Mouse (Mus musculus) MEL (cell line): ENCODE measurements at regions not wholly inside any gene's neighbourhood (a gene's known extent, or its start where the extent isn't known, plus 50 kb on each side); places are given as distances from the start of the nearest gene placed in this dataset.

ENCODE experiments used
- DNase-seq: peaks from one replicate; pipeline ENCODE4 v3.0.0; 2011; ENCODE audit warnings: low read depth, low spot score
- H3K27ac ChIP-seq: 2 replicates; pipeline ENCODE4 v1.5.1; 2012; ENCODE audit warnings: low read depth, mild to moderate bottlenecking, control low read depth, low read length, moderate library complexity; ENCODE audit not compliant: control insufficient read depth
- H3K27me3 ChIP-seq, 2 experiments: fragments of 150-350 bp in 1 of 2; sonication (generic) in 1 of 2; 2 replicates each; pipeline ENCODE4 v1.6.1; 2012; ENCODE audit warnings: low read length in 2 of 2, mild to moderate bottlenecking in 2 of 2, improper control_type of control experiment in 1 of 2, moderate library complexity in 1 of 2; ENCODE audit not compliant: insufficient read depth in 2 of 2, control insufficient read depth in 1 of 2
- H3K36me3 ChIP-seq, 2 experiments: 2 replicates each; pipeline ENCODE4 v1.6.1; 2012 to 2014; ENCODE audit warnings: low read length in 2 of 2, improper control_type of control experiment in 1 of 2, inconsistent platforms in 1 of 2, mild to moderate bottlenecking in 1 of 2; ENCODE audit not compliant: insufficient read depth in 2 of 2, control insufficient read depth in 1 of 2
- H3K4me1 ChIP-seq, 2 experiments: fragments of 150-350 bp in 1 of 2; sonication (generic) in 1 of 2; 2 replicates each; pipeline ENCODE4 v1.6.1; 2012; ENCODE audit warnings: low read length in 2 of 2, improper control_type of control experiment in 1 of 2, mild to moderate bottlenecking in 1 of 2; ENCODE audit not compliant: insufficient read depth in 2 of 2, control insufficient read depth in 1 of 2
- H3K4me3 ChIP-seq, 2 experiments: fragments of 150-350 bp in 1 of 2; sonication (generic) in 1 of 2; 2 replicates each; pipeline ENCODE4 v1.5.1; 2012; ENCODE audit warnings: low read depth in 2 of 2, low read length in 2 of 2, mild to moderate bottlenecking in 2 of 2, moderate library complexity in 2 of 2, control low read depth in 1 of 2, improper control_type of control experiment in 1 of 2; ENCODE audit not compliant: control insufficient read depth in 1 of 2, insufficient read depth in 1 of 2
- H3K79me2 ChIP-seq: 2 replicates; pipeline ENCODE4 v1.6.1; 2012; ENCODE audit warnings: mild to moderate bottlenecking, low read length, moderate library complexity; ENCODE audit not compliant: control insufficient read depth, poor library complexity, insufficient read depth
- H3K9ac ChIP-seq: 2 replicates; pipeline ENCODE4 v1.6.1; 2012; ENCODE audit warnings: low read depth, mild to moderate bottlenecking, control low read depth, low read length, moderate library complexity; ENCODE audit not compliant: control insufficient read depth, poor library complexity, severe bottlenecking
- H3K9me3 ChIP-seq: fragments of 150-350 bp; sonication (generic); replicated peaks from 2 replicates; pipeline ENCODE4 v1.6.1; 2012; ENCODE audit warnings: mild to moderate bottlenecking, low read length, improper control_type of control experiment, moderate library complexity; ENCODE audit not compliant: insufficient read depth
- BHLHE40 ChIP-seq: IDR thresholded peaks from 2 replicates; pipeline ENCODE4 v1.6.1; 2012; ENCODE audit warnings: low read depth, mild to moderate bottlenecking, inconsistent platforms, low read length, improper control_type of control experiment, borderline replicate concordance
- CHD1 ChIP-seq: IDR thresholded peaks from 2 replicates; pipeline ENCODE4 v1.6.1; 2012; ENCODE audit warnings: low read depth, mild to moderate bottlenecking, inconsistent platforms, low read length, improper control_type of control experiment
- CHD2 ChIP-seq: IDR thresholded peaks from 2 replicates; pipeline ENCODE4 v1.6.1; 2011; ENCODE audit warnings: low read length, improper control_type of control experiment
- ELF1 ChIP-seq: IDR thresholded peaks from 2 replicates; pipeline ENCODE4 v1.6.1; 2014; ENCODE audit warnings: low read depth, mild to moderate bottlenecking, inconsistent platforms, low read length, improper control_type of control experiment, moderate library complexity
- ETS1 ChIP-seq: IDR thresholded peaks from 2 replicates; pipeline ENCODE4 v1.6.1; 2012; ENCODE audit warnings: low read depth, mild to moderate bottlenecking, inconsistent platforms, low read length, improper control_type of control experiment, moderate library complexity
- GABPA ChIP-seq: IDR thresholded peaks from 2 replicates; pipeline ENCODE4 v1.6.1; 2012; ENCODE audit warnings: low read depth, mild to moderate bottlenecking, inconsistent platforms, low read length, improper control_type of control experiment, moderate library complexity
- GATA1 ChIP-seq: IDR thresholded peaks from 2 replicates; pipeline ENCODE4 v1.6.1; 2011; ENCODE audit warnings: low read depth, low read length, improper control_type of control experiment
- KAT2A ChIP-seq: conservative IDR thresholded peaks from 2 replicates; pipeline ENCODE4 v1.6.1; 2012; ENCODE audit warnings: low read depth, low read length, improper control_type of control experiment, inconsistent platforms
- MAFK ChIP-seq: IDR thresholded peaks from 2 replicates; pipeline ENCODE4 v1.6.1; 2011; ENCODE audit warnings: low read depth, mild to moderate bottlenecking, low read length, improper control_type of control experiment, borderline replicate concordance
- MEF2A ChIP-seq: IDR thresholded peaks from 2 replicates; pipeline ENCODE4 v1.6.1; 2014; ENCODE audit warnings: low read depth, mild to moderate bottlenecking, inconsistent platforms, low read length, improper control_type of control experiment; ENCODE audit not compliant: poor library complexity, insufficient replicate concordance, severe bottlenecking; ENCODE audit errors: extremely low read depth
- MYC ChIP-seq: IDR thresholded peaks from 2 replicates; pipeline ENCODE4 v1.6.1; 2011; ENCODE audit warnings: low read depth, mild to moderate bottlenecking, low read length, improper control_type of control experiment, moderate library complexity
- NRF1 ChIP-seq: IDR thresholded peaks from 2 replicates; pipeline ENCODE4 v1.6.1; 2014; ENCODE audit warnings: low read depth, mild to moderate bottlenecking, inconsistent platforms, low read length, improper control_type of control experiment, moderate library complexity; ENCODE audit not compliant: poor library complexity, insufficient read depth, severe bottlenecking
- POLR2AphosphoS2 ChIP-seq: IDR thresholded peaks from 2 replicates; pipeline ENCODE4 v1.6.1; 2011; ENCODE audit warnings: low read length, improper control_type of control experiment
- POLR2AphosphoS5 ChIP-seq: IDR thresholded peaks from 2 replicates; pipeline ENCODE4 v1.6.1; 2012; ENCODE audit warnings: low read depth, borderline replicate concordance, mild to moderate bottlenecking, inconsistent platforms, low read length, moderate library complexity, mixed read lengths
- RAD21 ChIP-seq: IDR thresholded peaks from 2 replicates; pipeline ENCODE4 v1.6.1; 2011; ENCODE audit warnings: mild to moderate bottlenecking, low read depth, low read length, improper control_type of control experiment
- RCOR1 ChIP-seq: IDR thresholded peaks from 2 replicates; pipeline ENCODE4 v1.6.1; 2012; ENCODE audit warnings: low read depth, mild to moderate bottlenecking, inconsistent platforms, low read length, improper control_type of control experiment
- SIN3A ChIP-seq: IDR thresholded peaks from 2 replicates; pipeline ENCODE4 v1.6.1; 2012; ENCODE audit warnings: low read length, improper control_type of control experiment, inconsistent platforms
- TAL1 ChIP-seq: IDR thresholded peaks from 2 replicates; pipeline ENCODE4 v1.6.1; 2012; ENCODE audit warnings: mild to moderate bottlenecking, inconsistent platforms, low read length, moderate library complexity, mixed read lengths
- TCF12 ChIP-seq: IDR thresholded peaks from 2 replicates; pipeline ENCODE4 v1.6.1; 2014; ENCODE audit warnings: low read depth, mild to moderate bottlenecking, inconsistent platforms, low read length, improper control_type of control experiment, moderate library complexity
- USF1 ChIP-seq: IDR thresholded peaks from 2 replicates; pipeline ENCODE4 v1.6.1; 2014; ENCODE audit warnings: low read depth, mild to moderate bottlenecking, inconsistent platforms, low read length, improper control_type of control experiment, moderate library complexity
- USF2 ChIP-seq, 2 experiments: IDR thresholded peaks; 2 replicates each; pipeline ENCODE4 v1.6.1; 2011 to 2012; ENCODE audit warnings: improper control_type of control experiment in 2 of 2, low read length in 2 of 2, borderline replicate concordance in 1 of 2, inconsistent platforms in 1 of 2, low read depth in 1 of 2, mild to moderate bottlenecking in 1 of 2; ENCODE audit not compliant: insufficient read depth in 1 of 2
- ZKSCAN1 ChIP-seq: IDR thresholded peaks from 2 replicates; pipeline ENCODE4 v1.6.1; 2012; ENCODE audit warnings: low read depth, mild to moderate bottlenecking, inconsistent platforms, low read length, improper control_type of control experiment, moderate library complexity

DNA sequence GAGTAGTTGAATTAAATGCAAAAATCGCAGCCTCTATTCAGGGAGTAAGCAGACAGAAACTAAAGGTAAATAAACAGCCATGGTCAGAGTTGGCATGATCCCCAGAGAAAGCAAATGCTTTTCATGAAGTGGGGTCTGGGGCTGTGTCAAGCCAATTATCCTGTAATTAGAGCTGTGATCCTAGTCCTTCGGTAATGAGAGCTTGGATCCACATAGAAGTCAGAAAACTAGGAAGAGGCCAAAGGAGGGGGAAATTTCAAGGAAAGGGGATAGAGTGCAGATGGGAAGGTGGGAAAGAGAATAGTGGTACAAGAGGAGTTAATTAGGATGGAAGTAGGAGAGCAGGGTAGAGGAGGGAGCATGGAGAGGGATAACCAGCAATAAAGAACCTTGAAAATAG is 809.3 kb downstream of the Epha4 start:
- H3K9ac ChIP-seq = no peak overlapping the region
- TF ChIP-seq CHD1 (no peak), SIN3A (no peak), ETS1 (no peak), ZKSCAN1 (no peak), RAD21 (no peak), RCOR1 (no peak), CHD2 (no peak), TCF12 (no peak), MAFK (no peak), BHLHE40 (no peak), MYC (no peak), GATA1 (no peak), TAL1 (no peak)
- H3K9me3 ChIP-seq = no peaks in the 10 kb centered on the region
- H3K27me3 ChIP-seq = no peaks in the 10 kb centered on the region
- no peaks in the 10 kb centered on the region for H3K36me3 ChIP-seq
- H3K4me3 ChIP-seq = no peak overlapping the region
- H3K79me2 ChIP-seq = no peaks in the 10 kb centered on the region
- no peak for DNase-seq
- H3K4me1 ChIP-seq = no peaks in the 10 kb centered on the region
- H3K27ac ChIP-seq = no peak overlapping the region

DNA sequence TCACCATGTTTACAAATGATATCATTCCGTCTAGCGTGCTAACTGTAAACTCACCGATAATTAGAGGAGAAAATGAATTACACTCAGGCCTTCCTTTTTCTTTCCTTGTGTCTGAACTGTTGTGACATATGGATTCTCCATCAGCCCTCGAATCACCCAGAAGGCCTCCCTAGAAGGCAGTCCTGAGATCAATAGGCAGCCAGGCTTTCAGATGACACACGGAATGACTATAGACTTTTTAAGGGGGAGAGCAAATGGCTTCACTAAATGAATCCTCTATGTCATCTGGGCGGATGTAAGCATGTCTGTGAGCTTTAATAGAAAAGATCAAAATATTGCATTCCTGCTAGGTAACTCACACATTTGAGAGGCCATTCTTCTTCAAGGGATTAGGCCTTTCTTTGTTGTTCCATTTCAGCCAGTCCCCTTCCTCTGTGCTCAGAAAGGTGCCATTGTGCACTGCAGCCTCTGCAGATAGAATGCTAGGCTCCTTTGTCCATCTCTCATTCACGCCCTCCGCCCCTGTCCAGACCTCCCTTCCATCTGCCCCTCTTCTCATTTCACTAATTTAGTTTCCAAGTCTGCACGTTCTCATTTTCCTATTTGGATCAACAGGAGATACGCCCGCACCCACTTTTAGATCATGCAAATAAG is 797.1 kb downstream of the Epha4 start:
- H3K36me3 ChIP-seq = no peaks in the 10 kb centered on the region
- no peak overlapping the region for H3K4me3 ChIP-seq
- H3K4me1 ChIP-seq = no peaks in the 10 kb centered on the region
- no peak overlapping the region for H3K9ac ChIP-seq
- H3K27ac ChIP-seq = no peak overlapping the region
- no peak for DNase-seq
- H3K27me3 ChIP-seq = no peaks in the 10 kb centered on the region
- H3K9me3 ChIP-seq = no peaks in the 10 kb centered on the region
- no peaks in the 10 kb centered on the region for H3K79me2 ChIP-seq
- TF ChIP-seq USF2 (IDR thresholded peaks at IDR 0.05; ENCODE audit: borderline replicate concordance in 1 of 2, insufficient read depth in 1 of 2, low read depth in 1 of 2, low read length in 2 of 2) = no peak
- TF ChIP-seq KAT2A = no peak
- no peak for TF ChIP-seq POLR2AphosphoS5
- no peak for TF ChIP-seq ELF1
- no peak for TF ChIP-seq POLR2AphosphoS2
- no peak for TF ChIP-seq MAFK
- no peak for TF ChIP-seq NRF1
- TF ChIP-seq TAL1 = no peak
- TF ChIP-seq BHLHE40 = no peak
- no peak for TF ChIP-seq USF1
- TF ChIP-seq MEF2A = no peak
- TF ChIP-seq GABPA = no peak
